Mouse (Mus musculus) heart, embryonic 13.5 days (tissue): ENCODE results near the gene Slc43a2. TPM values are rescaled to one million over a fixed set of nuclear protein-coding genes. Genes with fewer than 3 reads are reported as not detected.
"Not testable (repeated sequence)": the region's sequence is repeated elsewhere in the genome, so short reads cannot be mapped to it uniquely, and the experiment has no call there.

Source experiments
- ATAC-seq: fragments of 200-750 bp; cut with Nextera tagmentation; 2 replicates; pipeline ENCODE4 v1.8.0; 2017; ENCODE audit warnings: moderate TSS enrichment; ENCODE audit not compliant: insufficient number of reproducible peaks, low FRiP score, low TSS enrichment; ENCODE audit errors: extremely low read depth
- H3K27ac ChIP-seq: fragments of 300-500 bp; sonication (generic); replicated peaks from 2 replicates; pipeline ENCODE4 v1.5.1; 2015; ENCODE audit warnings: moderate library complexity, mild to moderate bottlenecking, inconsistent platforms
- H3K27me3 ChIP-seq: fragments of 300-500 bp; sonication (generic); replicated peaks from 2 replicates; pipeline ENCODE4 v1.6.1; 2015; ENCODE audit warnings: mild to moderate bottlenecking, inconsistent platforms
- H3K36me3 ChIP-seq: fragments of 300-500 bp; sonication (generic); 2 replicates; pipeline ENCODE4 v1.6.1; 2015; ENCODE audit warnings: mild to moderate bottlenecking, inconsistent platforms
- H3K4me1 ChIP-seq: fragments of 300-500 bp; sonication (generic); 2 replicates; pipeline ENCODE4 v1.6.1; 2015; ENCODE audit warnings: inconsistent platforms
- H3K4me2 ChIP-seq: fragments of 300-500 bp; sonication (generic); 2 replicates; pipeline ENCODE4 v1.6.1; 2015; ENCODE audit warnings: inconsistent platforms, mild to moderate bottlenecking, moderate library complexity
- H3K4me3 ChIP-seq: fragments of 300-500 bp; sonication (generic); 2 replicates; pipeline ENCODE4 v1.5.1; 2015; ENCODE audit warnings: moderate library complexity, mild to moderate bottlenecking, inconsistent platforms
- H3K9ac ChIP-seq: fragments of 300-500 bp; sonication (generic); 2 replicates; pipeline ENCODE4 v1.6.1; 2015; ENCODE audit warnings: inconsistent platforms, mild to moderate bottlenecking, moderate library complexity
- H3K9me3 ChIP-seq: fragments of 300-500 bp; sonication (generic); 2 replicates; pipeline ENCODE4 v1.6.1; 2016; ENCODE audit warnings: inconsistent platforms
- WGBS: fragments of 180-500 bp; shearing (Covaris S2); methylation state at CpG from one replicate; pipeline ENCODE4 v1.1.7; 2015; ENCODE audit warnings: mixed read lengths; 5-methylcytosine and 5-hydroxymethylcytosine counted together
- polyA plus RNA-seq: library from polyadenylated mRNA; unstranded; fragments of >200 nt; fragmentation: Nextera tagmentation; extraction: Ambion mirVana; gene quantifications from 2 replicates; pipeline ENCODE4 v1.2.1, GENCODE M21; 2015

Gene Slc43a2
- polyA plus RNA-seq, 1 experiment from 2014 or later = 3.6 TPM

- WGBS = 57% methylated on average over 2 of the region's 2 CpGs
- no peak overlapping the region for H3K9ac ChIP-seq
- peaks cover 23% of the 10 kb centered on the region for H3K4me1 ChIP-seq
- H3K9me3 ChIP-seq = no peaks in the 10 kb centered on the region
- H3K27ac ChIP-seq = no peak overlapping the region
- H3K36me3 ChIP-seq = peaks cover 86% of the 10 kb centered on the region
- H3K4me2 ChIP-seq = no peak overlapping the region
- no peak overlapping the region for H3K4me3 ChIP-seq
- ATAC-seq = no peak
- no peaks in the 10 kb centered on the region for H3K27me3 ChIP-seq
Measured at GRCm38 (mm10) chr11:75595404-75595803, 63.9 kb downstream of the Slc43a2 start.

- Histone ChIP-seq H3K4me3 (no peak overlapping the region), H3K9me3 (no peaks in the 10 kb centered on the region), H3K9ac (no peak overlapping the region), H3K36me3 (peaks cover 89% of the 10 kb centered on the region), H3K4me2 (no peak overlapping the region), H3K4me1 (peaks cover 22% of the 10 kb centered on the region), H3K27ac (no peak overlapping the region), H3K27me3 (no peaks in the 10 kb centered on the region)
- 83% methylated on average over 7 of the region's 7 CpGs for WGBS
- ATAC-seq = no peak; the same call in 1 of the 2 replicates
Measured at GRCm38 (mm10) chr11:75595816-75596215, 64.3 kb downstream of the Slc43a2 start.

GRCm38 (mm10) chr11:75596726-75597255 is 65.3 kb downstream of the Slc43a2 start:
- 61% methylated on average over 3 of the region's 3 CpGs for WGBS
- Histone ChIP-seq H3K4me2 (no peak overlapping the region), H3K9ac (peak overlapping the region; percentile 29), H3K9me3 (no peaks in the 10 kb centered on the region), H3K36me3 (peaks cover 91% of the 10 kb centered on the region), H3K27me3 (no peaks in the 10 kb centered on the region), H3K4me3 (no peak overlapping the region), H3K27ac (peak overlapping the region; percentile 33), H3K4me1 (peaks cover 22% of the 10 kb centered on the region)
- ATAC-seq = no peak

GRCm38 (mm10) chr11:75598004-75598403 is 66.5 kb downstream of the Slc43a2 start:
- no peak overlapping the region for H3K4me2 ChIP-seq
- peaks cover 22% of the 10 kb centered on the region for H3K4me1 ChIP-seq
- no peak overlapping the region for H3K9ac ChIP-seq
- no peak overlapping the region for H3K4me3 ChIP-seq
- no peaks in the 10 kb centered on the region for H3K9me3 ChIP-seq
- no peak for ATAC-seq
- peaks cover 91% of the 10 kb centered on the region for H3K36me3 ChIP-seq
- WGBS = 89% methylated on average over 6 of the region's 6 CpGs
- peak overlapping the region; percentile 18; the same call in 1 of the 2 replicates for H3K27ac ChIP-seq
- no peaks in the 10 kb centered on the region for H3K27me3 ChIP-seq

- H3K27ac ChIP-seq, ATAC-seq, H3K9ac ChIP-seq, H3K4me2 ChIP-seq, H3K4me3 ChIP-seq, H3K27me3 ChIP-seq, H3K9me3 ChIP-seq: not testable (repeated sequence)
- WGBS = 92% methylated on average over 17 of the region's 17 CpGs
- Histone ChIP-seq H3K4me1 (peaks cover 22% of the 10 kb centered on the region), H3K36me3 (peaks cover 90% of the 10 kb centered on the region)
Measured at GRCm38 (mm10) chr11:75599802-75600201, 68.3 kb downstream of the Slc43a2 start.

- 77% methylated on average over 5 of the region's 5 CpGs for WGBS
- Histone ChIP-seq H3K27ac (no peak overlapping the region), H3K4me2 (no peak overlapping the region), H3K9ac (no peak overlapping the region), H3K27me3 (no peaks in the 10 kb centered on the region), H3K4me3 (no peak overlapping the region), H3K36me3 (peaks cover 95% of the 10 kb centered on the region), H3K4me1 (peaks cover 7% of the 10 kb centered on the region), H3K9me3 (no peaks in the 10 kb centered on the region)
- no peak for ATAC-seq
Measured at GRCm38 (mm10) chr11:75604826-75605225, 73.3 kb downstream of the Slc43a2 start.

GRCm38 (mm10) chr11:75605318-75605717 is 73.8 kb downstream of the Slc43a2 start:
- Histone ChIP-seq H3K9ac (no peak overlapping the region), H3K9me3 (no peaks in the 10 kb centered on the region), H3K4me1 (peaks cover 7% of the 10 kb centered on the region), H3K4me3 (no peak overlapping the region), H3K27ac (no peak overlapping the region), H3K36me3 (peaks cover 95% of the 10 kb centered on the region), H3K4me2 (no peak overlapping the region), H3K27me3 (no peaks in the 10 kb centered on the region)
- no peak for ATAC-seq
- 40% methylated on average over 1 of the region's 1 CpGs for WGBS

GRCm38 (mm10) chr11:75608776-75609175 is 77.3 kb downstream of the Slc43a2 start:
- Histone ChIP-seq H3K4me2 (no peak overlapping the region), H3K9me3 (no peaks in the 10 kb centered on the region), H3K27ac (no peak overlapping the region), H3K27me3 (no peaks in the 10 kb centered on the region), H3K9ac (no peak overlapping the region), H3K36me3 (peaks cover 95% of the 10 kb centered on the region), H3K4me1 (peaks cover 7% of the 10 kb centered on the region), H3K4me3 (no peak overlapping the region)
- WGBS = 93% methylated on average over 5 of the region's 5 CpGs
- ATAC-seq = no peak

GRCm38 (mm10) chr11:75610021-75610420 is 78.5 kb downstream of the Slc43a2 start:
- Histone ChIP-seq H3K9me3 (no peaks in the 10 kb centered on the region), H3K9ac (no peak overlapping the region), H3K36me3 (peaks cover 96% of the 10 kb centered on the region), H3K4me3 (no peak overlapping the region), H3K4me1 (peaks cover 7% of the 10 kb centered on the region), H3K4me2 (no peak overlapping the region), H3K27ac (no peak overlapping the region), H3K27me3 (no peaks in the 10 kb centered on the region)
- 60% methylated on average over 2 of the region's 2 CpGs for WGBS
- ATAC-seq = no peak

GRCm38 (mm10) chr11:75614769-75615168 is 83.3 kb downstream of the Slc43a2 start:
- H3K9me3 ChIP-seq = no peaks in the 10 kb centered on the region
- no peak overlapping the region for H3K4me3 ChIP-seq
- ATAC-seq = no peak
- 100% methylated on average over 1 of the region's 1 CpGs for WGBS
- H3K4me1 ChIP-seq = no peaks in the 10 kb centered on the region
- H3K36me3 ChIP-seq = peaks cover 95% of the 10 kb centered on the region
- no peak overlapping the region for H3K4me2 ChIP-seq
- H3K27me3 ChIP-seq = no peaks in the 10 kb centered on the region
- H3K9ac ChIP-seq = no peak overlapping the region
- H3K27ac ChIP-seq = no peak overlapping the region

GRCm38 (mm10) chr11:75615556-75615955 is 84.1 kb downstream of the Slc43a2 start:
- ATAC-seq = no peak
- no peaks in the 10 kb centered on the region for H3K4me1 ChIP-seq
- no peak overlapping the region for H3K4me2 ChIP-seq
- H3K9me3 ChIP-seq = no peaks in the 10 kb centered on the region
- no peaks in the 10 kb centered on the region for H3K27me3 ChIP-seq
- no peak overlapping the region for H3K4me3 ChIP-seq
- peaks cover 95% of the 10 kb centered on the region for H3K36me3 ChIP-seq
- no peak overlapping the region for H3K27ac ChIP-seq
- 76% methylated on average over 2 of the region's 2 CpGs for WGBS
- no peak overlapping the region for H3K9ac ChIP-seq

GRCm38 (mm10) chr11:75619133-75619532 is 87.6 kb downstream of the Slc43a2 start:
- Histone ChIP-seq H3K4me3 (no peak overlapping the region), H3K4me1 (peaks cover 33% of the 10 kb centered on the region), H3K4me2 (no peak overlapping the region), H3K27me3 (no peaks in the 10 kb centered on the region), H3K9ac (no peak overlapping the region), H3K36me3 (peaks cover 81% of the 10 kb centered on the region), H3K9me3 (no peaks in the 10 kb centered on the region), H3K27ac (no peak overlapping the region)
- no peak for ATAC-seq
- 79% methylated on average over 5 of the region's 5 CpGs for WGBS
